Mouse (Mus musculus): ENCODE results near the gene Vip.

Gene Vip

GRCm38 (mm10) chr10:5639112-5639511 lies at the start of gene Vip:
TSS of gene Vip (plus strand) at chr10:5639218.
- DNase-seq: peak; percentile 38

GRCm38 (mm10) chr10:5591061-5591460 lies 48.0 kb upstream of the Vip start:
- DNase-seq: no peak

- DNase-seq: no peak
These were observed 47.0 kb upstream of the Vip start for GRCm38 (mm10) chr10:5591996-5592395.

- DNase-seq: no peak
These were observed 45.6 kb upstream of the Vip start, which contains the start of gene Myct1 for GRCm38 (mm10) chr10:5593464-5593863. TSS of gene Myct1 (plus strand) at chr10:5593775.

DNA sequence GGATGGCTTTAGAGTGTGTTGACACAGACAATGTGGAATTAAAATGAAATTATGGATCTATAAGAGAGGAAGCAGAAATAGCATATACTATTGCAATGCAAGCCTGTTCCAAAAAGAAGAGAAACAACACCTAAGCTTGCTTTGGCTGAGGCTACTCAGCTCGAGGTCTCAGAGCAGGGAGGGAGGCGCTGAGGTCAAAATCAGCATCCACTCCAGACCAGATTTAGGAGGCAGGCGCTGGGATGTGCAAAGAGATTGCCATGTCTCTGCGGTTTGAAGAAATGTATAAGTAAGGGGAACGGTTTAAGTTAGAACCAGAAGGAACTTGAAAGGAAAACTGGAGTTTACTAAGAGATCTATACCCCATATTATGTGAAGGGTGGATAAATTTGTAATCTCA lies 44.6 kb upstream of the Vip start:
- DNase-seq: no peak

DNA sequence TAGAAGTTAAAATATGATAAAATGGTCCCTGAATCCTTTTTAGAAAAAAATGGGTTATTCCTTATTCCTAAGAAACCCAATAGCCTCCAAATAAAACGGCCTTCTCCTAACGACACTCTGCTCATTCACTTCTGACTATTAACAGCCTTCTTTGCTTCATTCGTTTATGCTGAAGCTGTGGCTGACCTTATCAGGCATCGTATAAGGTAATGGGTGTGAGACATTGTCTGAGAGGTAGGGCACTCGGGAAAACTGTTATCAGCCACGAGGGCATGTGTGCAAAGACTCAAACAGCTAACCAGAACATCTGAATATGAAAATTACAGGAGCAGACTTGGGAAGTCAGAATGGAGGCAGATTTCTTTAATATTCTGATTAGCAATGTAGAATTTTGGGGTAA lies 42.5 kb upstream of the Vip start:
- DNase-seq: no peak

GRCm38 (mm10) chr10:5600123-5600522 lies 38.9 kb upstream of the Vip start:
- peak; percentile 38 for DNase-seq

DNA sequence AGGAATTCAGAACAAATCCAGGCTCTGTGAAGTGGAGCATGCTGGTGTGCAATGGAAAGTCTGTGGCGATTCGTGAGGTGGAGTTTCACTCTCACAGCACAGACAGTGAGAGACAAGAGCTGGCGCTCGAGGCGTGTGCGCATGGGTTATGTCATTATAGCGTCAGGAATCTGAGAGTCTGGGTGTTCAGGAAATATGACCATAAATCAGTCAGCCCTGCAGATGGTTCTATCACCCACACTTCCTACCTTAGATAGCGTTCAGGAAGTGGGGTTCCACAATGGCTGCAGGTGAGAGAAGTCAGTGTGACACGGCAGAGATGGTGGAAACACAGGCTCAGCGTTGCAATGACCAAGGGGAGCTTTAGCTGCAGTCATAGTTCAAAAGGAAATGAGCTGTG lies 35.5 kb upstream of the Vip start:
- no peak for DNase-seq

DNA sequence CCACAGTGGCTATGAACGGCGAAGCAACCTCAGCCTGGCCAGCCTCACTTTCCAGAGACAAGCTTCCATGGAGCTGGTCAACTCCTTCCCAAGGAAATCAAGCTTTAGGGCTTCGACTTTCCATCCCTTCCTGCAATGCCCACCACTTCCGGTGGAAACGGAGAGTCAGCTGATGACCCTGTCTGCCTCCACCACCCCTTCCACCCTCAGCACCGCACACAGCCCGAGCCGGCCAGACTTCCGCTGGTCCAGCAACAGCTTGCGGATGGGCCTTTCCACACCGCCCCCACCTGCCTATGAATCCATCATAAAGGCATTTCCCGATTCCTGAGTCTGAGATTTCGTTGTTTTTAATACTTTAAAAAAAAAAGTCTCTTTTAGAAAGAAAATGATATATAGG lies 34.6 kb upstream of the Vip start:
- DNase-seq: no peak

GRCm38 (mm10) chr10:5608874-5609273 lies 30.1 kb upstream of the Vip start:
- DNase-seq: no peak

DNA sequence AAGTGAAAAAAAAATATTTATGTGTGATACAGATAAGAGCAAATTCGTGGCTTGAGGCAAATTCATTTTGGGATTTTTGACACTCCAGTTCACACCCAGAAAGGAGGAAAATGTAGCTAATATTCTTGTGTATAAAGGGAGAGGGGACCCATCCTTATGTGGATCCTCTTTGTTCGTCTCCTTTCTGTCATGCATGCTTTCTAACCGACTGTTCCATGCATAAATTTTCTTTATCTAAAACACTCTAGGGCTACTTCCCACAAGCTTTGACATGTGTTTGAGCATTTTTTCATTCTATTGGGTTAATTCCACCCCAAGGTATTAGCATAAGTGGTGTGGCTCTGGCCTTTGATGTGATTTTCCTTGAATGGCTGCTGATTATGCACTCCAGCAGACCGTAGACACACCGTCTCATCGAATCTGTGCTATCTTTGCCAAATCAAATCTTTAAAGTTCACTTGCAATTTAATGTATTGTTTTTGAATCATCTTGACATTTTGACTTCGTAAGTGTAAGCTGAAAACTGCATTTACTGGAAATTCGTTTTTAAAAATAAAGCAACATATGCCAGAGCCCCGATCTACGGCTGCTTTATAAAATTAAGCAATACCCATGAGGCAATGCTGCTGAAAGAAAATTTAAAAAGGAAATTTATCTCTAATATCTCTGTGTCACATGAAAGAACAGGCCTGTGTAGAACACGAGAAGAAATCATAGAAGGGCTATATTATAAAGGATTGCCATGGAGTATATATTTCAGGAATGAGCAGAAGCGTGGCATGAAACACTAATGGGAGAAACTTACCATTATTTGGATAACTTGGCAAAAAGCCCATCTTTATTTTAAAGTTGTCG lies 23.6 kb upstream of the Vip start:
- DNase-seq: no peak

DNA sequence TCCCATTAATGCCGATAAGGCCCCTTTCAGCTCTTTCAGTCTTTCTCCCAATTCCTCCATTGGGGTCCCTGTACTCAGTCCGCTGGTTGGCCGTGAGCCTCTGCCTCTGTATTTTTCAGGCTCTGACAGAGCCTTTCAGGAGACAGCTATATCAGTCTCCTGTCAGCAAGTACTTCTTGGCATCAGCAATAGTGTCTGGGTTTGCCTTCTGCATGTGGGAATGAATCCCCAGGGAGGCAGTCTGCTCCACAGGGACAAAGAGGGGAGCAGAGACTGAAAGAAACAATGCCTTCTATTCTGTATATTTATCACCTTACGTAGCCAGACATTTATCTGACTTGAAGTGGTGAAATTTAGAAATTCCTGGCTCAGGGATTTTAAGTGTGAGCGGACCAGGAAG lies 12.8 kb upstream of the Vip start:
- DNase-seq: no peak

GRCm38 (mm10) chr10:5633672-5634200 lies 5.3 kb upstream of the Vip start:
- no peak for DNase-seq

- DNase-seq: no peak
These were observed 4.7 kb upstream of the Vip start for GRCm38 (mm10) chr10:5634336-5634735.

GRCm38 (mm10) chr10:5637322-5637721 lies 1.7 kb upstream of the Vip start:
- DNase-seq: no peak

DNA sequence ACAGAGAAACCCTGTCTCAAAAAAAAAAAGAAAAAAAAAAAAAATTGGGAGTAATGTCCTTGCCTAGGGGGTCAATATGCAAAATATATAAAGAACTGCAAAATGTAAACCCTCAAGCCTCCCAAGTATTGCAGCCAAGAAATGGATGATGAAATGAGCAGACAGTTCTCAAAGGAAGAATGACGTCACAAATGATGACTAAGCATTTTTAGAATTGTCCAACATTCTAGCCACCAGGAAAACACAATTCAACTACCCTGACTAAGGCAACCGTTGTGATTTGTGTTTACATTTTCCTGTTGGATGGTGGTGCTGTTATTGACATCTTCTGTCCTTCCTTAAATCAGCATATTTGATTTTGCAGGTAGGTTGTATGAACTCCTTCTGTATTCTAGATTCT lies 42.3 kb downstream of the Vip start:
- DNase-seq: no peak

DNA sequence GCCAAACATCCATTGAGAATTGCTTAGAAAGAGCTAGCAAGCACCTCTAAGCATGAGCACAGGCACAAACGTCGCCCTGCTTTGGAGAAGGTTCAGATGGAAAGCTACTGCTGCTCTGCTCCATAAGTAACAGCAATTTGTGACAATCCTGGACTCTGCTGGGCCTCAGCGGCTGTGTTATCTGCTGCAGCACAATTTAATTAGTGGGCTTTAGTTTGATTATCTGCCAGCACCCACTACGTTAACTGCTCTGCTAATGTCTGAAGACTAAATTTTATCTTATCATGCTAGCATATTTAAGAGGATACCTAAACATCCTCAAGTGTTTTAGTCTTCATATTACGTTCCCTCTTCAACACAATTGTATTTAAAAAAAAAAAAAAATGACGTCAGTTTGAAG lies 46.6 kb downstream of the Vip start:
- peak; percentile 39 for DNase-seq

DNA sequence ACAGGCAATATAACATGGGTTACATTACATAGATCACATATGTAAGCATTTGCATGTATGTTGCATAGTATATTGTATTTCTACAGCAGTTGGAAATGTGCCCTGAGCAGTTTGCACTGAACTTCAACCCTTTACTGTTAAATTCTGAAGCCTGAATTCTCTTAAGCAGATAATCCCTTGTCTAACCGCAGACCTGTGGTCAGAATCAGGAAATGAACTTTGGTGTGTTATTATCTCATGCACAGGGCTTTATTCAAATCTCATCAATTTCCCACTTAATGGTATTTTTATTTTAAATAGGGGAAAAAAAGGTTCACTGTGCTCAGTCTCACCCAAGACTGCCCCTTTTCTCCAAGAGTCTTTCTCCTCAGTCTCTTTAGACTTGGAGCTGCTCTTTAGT lies 55.3 kb downstream of the Vip start:
- DNase-seq: no peak
